Mouse (Mus musculus): ENCODE results near the gene Lgals8. TPM values are rescaled to one million over a fixed set of nuclear protein-coding genes. Genes with fewer than 3 reads are reported as not detected.
"Not testable (repeated sequence)": the region's sequence is repeated elsewhere in the genome, so short reads cannot be mapped to it uniquely, and the experiment has no call there.

Lgals8 gene
- total RNA-seq (2021), result 10 to 100 TPM; 60.6 to 65.3 TPM
- long read RNA-seq, experiment 1, transcript Lgals8-202 (10 exons, 2,792 nt), result major isoform, 20 of 40 reads
- long read RNA-seq, experiment 1, transcript Lgals8-201 (10 exons, 2,736 nt), result minor isoform, 8 of 40 reads
- long read RNA-seq, experiment 1, partial matches to known transcripts, result 2 of 40 reads
- long read RNA-seq, experiment 1, other reads (novel, unspliced or antisense), result 6 of 40 reads
- long read RNA-seq, experiment 2, transcript Lgals8-202 (10 exons, 2,792 nt), result major isoform, 14 of 35 reads
- long read RNA-seq, experiment 2, transcript Lgals8-201 (10 exons, 2,736 nt), result minor isoform, 11 of 35 reads
- long read RNA-seq, experiment 2, partial matches to known transcripts, result 2 of 35 reads
- long read RNA-seq, experiment 2, other reads (novel, unspliced or antisense), result 4 of 35 reads

DNA sequence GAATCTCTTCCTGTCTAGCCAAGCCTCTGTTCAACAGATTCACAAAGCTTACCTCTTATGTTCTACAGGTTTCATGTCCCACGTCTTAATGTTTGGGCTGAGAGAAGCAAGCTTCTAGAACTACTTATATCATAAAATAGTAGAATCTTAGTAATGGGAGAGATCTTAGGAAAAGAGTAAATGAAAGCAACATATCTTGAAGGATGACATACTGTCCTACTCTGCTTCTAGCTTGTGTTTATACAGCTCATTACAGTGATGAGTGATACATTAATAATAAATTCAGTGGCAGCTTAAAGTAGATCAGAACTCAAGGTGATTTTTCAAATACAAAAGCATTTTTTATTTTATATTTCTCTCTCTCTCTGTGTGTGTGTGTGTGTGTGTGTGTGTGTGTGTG, at the start of gene Lgals8:
Lgals8 (minus strand) TSS at position 101 of the 400 bp plus-strand sequence.
- no peak for DNase-seq

GRCm38 (mm10) chr13:12511189-12511965, 46.6 kb upstream of the Lgals8 start:
- DNase-seq, result no peak

GRCm38 (mm10) chr13:12510032-12510431, 45.3 kb upstream of the Lgals8 start:
- no peak for DNase-seq

- DNase-seq, result no peak
Observed at GRCm38 (mm10) chr13:12507426-12507825, 42.7 kb upstream of the Lgals8 start.

DNA sequence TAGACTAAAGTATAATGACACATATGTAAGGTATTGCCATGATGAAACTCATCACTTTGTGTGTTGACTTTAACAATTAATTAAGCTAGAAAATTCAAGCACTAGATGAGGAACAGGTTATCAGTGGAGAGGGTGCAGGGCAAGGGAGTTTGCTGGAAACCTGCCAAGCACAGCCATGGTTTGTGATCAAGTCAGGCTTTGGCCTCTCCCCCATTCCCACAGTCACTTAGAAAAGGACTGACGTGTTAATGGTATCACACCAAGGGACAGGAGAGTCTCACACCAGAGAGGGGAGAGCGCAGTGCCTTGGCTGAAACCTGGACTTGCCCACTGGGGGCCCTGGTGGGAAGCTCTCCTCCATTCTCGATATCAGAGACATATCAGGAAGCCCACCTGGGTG, 40.6 kb upstream of the Lgals8 start:
- peak; percentile 10 for DNase-seq

GRCm38 (mm10) chr13:12503238-12503751, 38.6 kb upstream of the Lgals8 start:
- no peak for DNase-seq

- no peak for DNase-seq
Observed at GRCm38 (mm10) chr13:12502665-12503237, 38.0 kb upstream of the Lgals8 start.

DNA sequence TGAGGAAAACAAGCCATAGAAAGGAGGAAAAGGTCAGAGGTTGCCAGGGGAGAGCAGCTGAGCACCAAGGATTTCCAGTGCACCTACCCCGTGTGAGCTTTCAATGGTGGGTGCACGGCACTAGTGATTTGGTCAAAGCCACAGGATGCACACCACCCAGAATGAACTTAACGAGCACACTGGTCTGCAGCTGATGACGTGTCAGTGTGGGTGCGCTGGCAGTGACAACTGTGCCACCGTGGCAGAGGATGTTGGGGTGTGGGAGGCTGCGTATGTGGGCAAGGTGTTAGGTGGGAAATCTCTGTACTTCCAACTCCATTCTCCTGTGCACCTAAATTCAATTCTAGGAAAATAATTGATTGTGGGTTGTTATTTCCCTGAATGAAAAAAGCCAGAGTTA, 34.4 kb upstream of the Lgals8 start:
- DNase-seq, result no peak

DNA sequence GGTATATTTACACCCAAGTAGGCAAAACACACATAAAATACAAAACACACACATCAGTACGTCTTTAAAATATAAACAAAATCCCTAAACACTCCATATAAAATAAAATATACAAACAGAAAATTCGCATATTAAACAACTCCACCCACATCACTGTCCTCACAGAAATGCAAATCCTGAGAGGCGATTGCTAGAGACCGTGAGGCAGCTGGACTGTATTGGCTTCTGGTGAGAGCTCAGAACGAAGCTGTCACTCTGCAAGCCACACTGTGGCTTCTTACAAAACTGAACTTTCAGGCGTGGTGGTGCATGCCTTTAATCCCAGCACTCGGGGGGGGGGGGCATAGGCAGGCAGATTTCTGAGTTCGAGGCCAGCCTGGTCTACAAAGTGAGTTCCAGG, 33.1 kb upstream of the Lgals8 start:
- DNase-seq, result no peak

GRCm38 (mm10) chr13:12494750-12495149, 30.0 kb upstream of the Lgals8 start:
- no peak for DNase-seq

GRCm38 (mm10) chr13:12492515-12492914, 27.8 kb upstream of the Lgals8 start:
- DNase-seq, result no peak

- no peak for DNase-seq
Observed at GRCm38 (mm10) chr13:12485640-12486039, 20.9 kb upstream of the Lgals8 start.

DNA sequence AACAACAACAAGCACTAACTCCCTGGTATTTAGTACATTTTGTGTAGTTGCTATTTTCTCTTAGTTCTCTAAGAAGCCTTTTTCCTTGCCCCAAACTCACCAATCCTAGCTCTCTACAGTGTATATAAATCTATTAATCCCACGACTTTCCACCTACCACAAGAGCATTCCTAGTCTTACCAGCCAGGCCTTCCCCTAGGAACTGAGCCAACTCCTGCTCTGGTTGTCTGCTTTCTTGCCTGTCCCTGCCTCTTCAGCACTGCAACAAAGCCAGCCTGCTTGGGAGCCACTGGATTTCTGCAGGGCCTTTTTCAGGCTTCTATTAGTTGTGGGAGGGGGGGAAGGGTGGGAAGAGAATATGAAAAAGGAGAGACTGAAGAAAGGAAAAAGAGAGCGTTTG, 20.5 kb upstream of the Lgals8 start:
- DNase-seq, result no peak

GRCm38 (mm10) chr13:12479802-12480201, 15.1 kb upstream of the Lgals8 start:
- no peak for DNase-seq

DNA sequence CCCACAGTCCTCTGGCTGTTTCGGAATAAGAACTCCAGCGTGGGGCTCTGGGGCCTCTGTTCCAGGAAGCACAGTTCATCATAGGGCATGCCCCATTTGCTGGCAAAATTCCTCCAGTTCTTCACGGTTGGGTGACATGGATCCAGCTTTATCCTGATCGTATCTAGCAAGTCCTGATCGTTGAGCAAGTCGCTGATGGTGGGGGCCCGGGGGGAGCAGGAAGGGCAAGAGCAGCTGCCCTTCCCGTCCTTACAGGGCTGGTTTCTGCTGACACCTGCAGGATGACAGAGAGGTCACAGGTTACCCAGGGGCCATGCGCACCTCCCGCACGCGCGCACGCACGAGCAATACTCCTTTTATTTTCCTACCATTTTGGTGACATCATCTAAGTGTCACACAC, 13.6 kb upstream of the Lgals8 start:
- no peak for DNase-seq

GRCm38 (mm10) chr13:12476886-12477285, 12.1 kb upstream of the Lgals8 start:
- no peak for DNase-seq

- no peak for DNase-seq
Observed at GRCm38 (mm10) chr13:12475239-12475638, 10.5 kb upstream of the Lgals8 start.

- peak; percentile 85 for DNase-seq
Observed at GRCm38 (mm10) chr13:12473724-12474378, 9.1 kb upstream of the Lgals8 start.

- DNase-seq, result no peak
Observed at GRCm38 (mm10) chr13:12468488-12468887, 3.7 kb upstream of the Lgals8 start.

- not testable (repeated sequence) for DNase-seq
Observed at GRCm38 (mm10) chr13:12464159-12464558, 585 bp downstream of the Lgals8 start.

- no peak for DNase-seq
Observed at GRCm38 (mm10) chr13:12462623-12463022, 2.1 kb downstream of the Lgals8 start.

DNA sequence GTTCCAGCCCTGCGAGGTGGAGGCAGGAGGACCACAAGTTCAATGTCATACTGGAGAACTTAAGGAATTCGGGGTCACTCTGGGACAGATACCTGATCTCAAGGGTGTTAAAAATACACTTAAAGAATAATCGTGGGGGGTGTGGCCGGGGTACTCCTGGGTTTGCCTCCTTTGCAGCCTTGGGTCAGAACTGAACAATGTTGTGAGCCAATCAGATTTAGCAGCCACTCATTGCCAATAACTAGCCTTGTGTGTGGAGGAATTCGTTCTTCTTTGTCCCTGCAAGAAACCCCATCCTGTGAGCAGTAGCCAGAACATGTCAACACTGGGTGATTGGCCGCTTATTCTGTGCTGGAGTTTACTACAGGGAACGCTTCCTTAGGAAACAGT, 3.0 kb downstream of the Lgals8 start:
- DNase-seq, result no peak

Measured in adrenal gland, postnatal 10 days (tissue).